Mouse (Mus musculus) cerebellum, adult 2 months (tissue): ENCODE measurements around the gene Inafm1. TPM values are rescaled to one million over a fixed set of nuclear protein-coding genes. Genes with fewer than 3 reads are reported as not detected.

ENCODE experiments used
- DNase-seq, 2 experiments: peaks; one replicate each; pipeline ENCODE4 v3.0.0; 2021
- H3K27ac ChIP-seq: fragments of 200-500 bp; 2 replicates; pipeline ENCODE4 v1.5.1; 2012; ENCODE audit warnings: low read length, control low read depth, inconsistent platforms; ENCODE audit not compliant: insufficient read depth
- H3K27me3 ChIP-seq: fragments of 200-500 bp; 2 replicates; pipeline ENCODE4 v1.6.1; 2012; ENCODE audit warnings: inconsistent platforms, mild to moderate bottlenecking, low read length, moderate library complexity; ENCODE audit not compliant: control insufficient read depth, insufficient read depth
- H3K4me1 ChIP-seq: fragments of 200-500 bp; 2 replicates; pipeline ENCODE4 v1.6.1; 2011; ENCODE audit warnings: low read length; ENCODE audit not compliant: control insufficient read depth, insufficient read depth
- H3K4me3 ChIP-seq: fragments of 200-500 bp; replicated peaks from 2 replicates; pipeline ENCODE3; 2011; ENCODE audit warnings: mild to moderate bottlenecking, low read depth, low read length, control low read depth; ENCODE audit not compliant: insufficient read depth
- CTCF ChIP-seq: fragments of 200-500 bp; IDR thresholded peaks from 2 replicates; pipeline ENCODE4 v1.5.1; 2011; ENCODE audit warnings: low read depth, mild to moderate bottlenecking, control low read depth, low read length, moderate library complexity, borderline replicate concordance; ENCODE audit not compliant: insufficient read depth
- POLR2A ChIP-seq: fragments of 200-500 bp; IDR thresholded peaks from 2 replicates; pipeline ENCODE4 v1.6.1; 2011; ENCODE audit warnings: low read length, control low read depth, borderline replicate concordance; ENCODE audit not compliant: insufficient read depth
- WGBS: fragments of 180-500 bp; shearing (Covaris S2); methylation state at CpG from one replicate; pipeline ENCODE4 v1.1.7; 2018; 5-methylcytosine and 5-hydroxymethylcytosine counted together
- polyA plus RNA-seq: library from polyadenylated mRNA; depleted of rRNA; stranded (reverse); fragments of >200 nt; gene quantifications from 2 replicates; pipeline ENCODE4 v1.2.3, GENCODE M21; 2012

The Inafm1 gene
- polyA plus RNA-seq, 1 experiment: 60.1 TPM

DNA sequence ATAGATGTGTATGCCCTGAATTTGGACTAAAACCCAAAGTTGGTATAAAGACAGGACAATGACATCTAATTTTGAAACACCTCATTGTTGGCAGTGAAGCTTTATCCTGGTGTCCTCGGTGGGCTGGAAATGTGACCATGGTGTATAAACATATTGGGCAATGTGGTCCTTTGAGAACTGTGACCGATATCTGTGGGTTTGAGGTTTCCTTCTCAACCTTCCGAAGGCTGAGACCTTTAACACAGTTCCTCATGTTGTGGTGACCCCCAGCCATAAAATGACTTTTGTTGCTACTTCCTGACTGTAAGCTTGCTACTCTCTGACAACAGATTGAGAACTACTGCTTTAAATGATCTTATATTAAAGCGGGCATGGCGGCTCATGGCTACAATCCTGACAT lies 22.7 kb downstream of the Inafm1 start:
- H3K27me3 ChIP-seq: no peaks in the 10 kb centered on the region
- no peak for DNase-seq
- 92% methylated on average over 5 of the region's 5 CpGs for WGBS
- no peak overlapping the region for H3K27ac ChIP-seq
- no peak for TF ChIP-seq CTCF
- TF ChIP-seq POLR2A: no peak
- no peaks in the 10 kb centered on the region for H3K4me1 ChIP-seq
- H3K4me3 ChIP-seq: no peak overlapping the region

DNA sequence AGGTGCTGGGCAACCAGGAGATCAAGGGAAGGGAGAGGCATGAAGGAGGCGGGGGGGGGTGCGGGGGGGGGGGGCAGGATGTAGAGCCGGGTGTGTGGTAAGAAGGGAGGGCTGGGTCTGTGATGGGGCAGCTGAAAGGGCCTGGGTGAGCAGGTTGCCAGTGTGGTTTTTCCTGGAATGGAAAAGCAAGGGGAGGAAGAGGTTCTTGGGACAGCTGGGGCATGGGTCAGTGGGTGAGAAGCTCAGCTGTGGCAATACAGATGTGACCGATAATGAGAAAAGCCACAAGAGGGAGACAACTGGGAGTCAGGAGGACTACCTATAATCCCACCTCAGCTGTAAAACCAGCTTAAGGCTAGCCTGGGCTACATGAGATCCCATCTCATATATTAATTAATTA lies 27.5 kb downstream of the Inafm1 start:
- WGBS: 48% methylated on average over 2 of the region's 4 CpGs

DNA sequence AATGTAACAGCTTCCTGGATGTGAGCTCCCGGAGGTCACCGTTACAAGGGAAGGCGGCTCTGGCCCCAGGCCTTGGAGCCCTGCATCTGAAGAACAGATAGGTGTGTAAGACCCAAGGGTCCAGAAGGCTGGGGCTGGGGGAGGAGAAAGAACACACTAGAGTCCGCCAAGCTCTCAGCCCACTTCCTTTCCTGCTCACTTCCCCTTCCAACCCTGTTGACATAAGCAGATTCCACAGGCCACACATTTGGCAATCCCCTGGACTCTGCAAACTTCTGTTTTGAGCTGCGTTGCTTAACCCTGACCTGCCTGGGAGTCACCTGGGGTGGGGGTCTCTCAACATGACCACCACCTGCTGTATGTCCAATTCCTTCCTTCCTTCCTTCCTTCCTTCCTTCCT lies 29.4 kb downstream of the Inafm1 start, which contains the start of gene C5ar2:
C5ar2 (minus strand) TSS at position 88 of the 400 bp plus-strand sequence.
- Histone ChIP-seq H3K4me3 (no peak within 1 kb of the TSS), H3K27me3 (no peaks in the 10 kb centered on the region), H3K4me1 (peaks cover 7% of the 10 kb centered on the region), H3K27ac (no peak within 1 kb of the TSS)
- no peak for DNase-seq
- no peak for TF ChIP-seq CTCF
- TF ChIP-seq POLR2A: no peak
- WGBS: 84% methylated on average over 5 of the region's 5 CpGs

More for the DNA sequence above, 27.5 kb downstream of the Inafm1 start:
- no peak for TF ChIP-seq POLR2A
- TF ChIP-seq CTCF: no peak
- Histone ChIP-seq H3K27ac (no peak overlapping the region), H3K4me1 (no peaks in the 10 kb centered on the region), H3K4me3 (no peak overlapping the region), H3K27me3 (no peaks in the 10 kb centered on the region)
- DNase-seq: no peak

DNA sequence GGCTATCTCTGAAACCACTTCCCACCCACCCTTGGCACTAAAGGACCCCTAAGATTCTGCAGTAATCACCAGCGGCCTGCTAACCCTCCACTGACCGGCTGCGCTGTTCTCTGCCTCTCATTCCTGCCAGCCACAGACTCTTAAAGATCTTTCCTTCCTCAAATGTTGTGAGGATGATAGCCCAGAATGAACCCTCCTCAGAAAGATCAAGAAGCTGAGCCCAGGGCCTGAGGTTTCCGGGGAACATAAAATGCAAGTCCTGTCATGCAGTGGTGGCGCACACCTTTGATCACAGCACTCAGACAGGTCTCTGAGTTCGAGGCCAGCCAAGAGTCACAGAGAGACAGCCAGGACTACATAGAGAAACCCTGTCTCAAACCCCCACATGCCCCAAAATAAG lies 31.2 kb downstream of the Inafm1 start:
- Histone ChIP-seq H3K27me3 (no peaks in the 10 kb centered on the region), H3K4me3 (no peak overlapping the region), H3K27ac (no peak overlapping the region), H3K4me1 (peaks cover 7% of the 10 kb centered on the region)
- no peak for DNase-seq
- 91% methylated on average over 6 of the region's 6 CpGs for WGBS
- TF ChIP-seq POLR2A: no peak
- no peak for TF ChIP-seq CTCF

DNA sequence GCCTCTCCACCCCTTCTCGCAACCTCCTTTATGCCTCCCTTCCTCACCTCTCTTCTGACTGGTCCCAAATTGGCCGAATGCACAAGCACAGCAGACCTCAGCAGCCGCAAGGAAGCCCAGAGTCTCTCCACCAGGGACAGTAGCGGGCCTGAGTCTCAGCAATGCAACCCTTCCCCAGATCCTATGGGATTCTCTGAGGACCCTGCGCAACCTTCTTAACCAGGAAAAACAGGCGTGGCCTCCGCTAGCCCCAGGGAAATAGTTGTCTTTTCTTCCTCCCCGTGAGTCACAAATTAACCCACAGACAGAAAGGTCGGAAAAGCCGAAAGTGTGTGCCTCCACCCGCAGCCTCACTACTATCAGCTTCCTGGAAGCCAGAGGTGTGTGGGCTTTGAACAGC lies 31.6 kb downstream of the Inafm1 start:
- WGBS: 79% methylated on average over 11 of the region's 11 CpGs
- no peak overlapping the region for H3K4me3 ChIP-seq
- TF ChIP-seq POLR2A: no peak
- no peak for TF ChIP-seq CTCF
- no peak for DNase-seq
- peaks cover 7% of the 10 kb centered on the region for H3K4me1 ChIP-seq
- H3K27ac ChIP-seq: 0 out of 2 replicates have a peak overlapping the region, but pooled peaks have one; percentile 16
- H3K27me3 ChIP-seq: no peaks in the 10 kb centered on the region

DNA sequence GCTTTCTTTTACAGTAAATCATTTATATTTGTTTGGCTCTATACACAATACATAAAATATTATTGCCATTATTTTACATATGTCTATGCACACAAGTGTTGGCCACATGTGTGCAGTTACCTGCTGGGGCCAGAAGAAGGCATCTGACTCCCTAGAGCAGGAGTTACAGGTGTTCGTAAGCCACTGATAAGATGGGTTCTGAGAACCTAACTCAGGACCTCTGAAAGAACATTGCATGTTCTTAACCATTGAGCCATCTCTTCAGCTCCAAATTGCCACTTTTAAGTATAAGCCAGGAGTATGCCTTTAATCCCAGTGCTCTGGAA lies 32.5 kb downstream of the Inafm1 start:
- Histone ChIP-seq H3K27ac (no peak overlapping the region), H3K4me3 (no peak overlapping the region), H3K4me1 (peaks cover 7% of the 10 kb centered on the region), H3K27me3 (no peaks in the 10 kb centered on the region)
- no peak for TF ChIP-seq POLR2A
- TF ChIP-seq CTCF: no peak
- WGBS: 94% methylated on average over 1 of the region's 1 CpGs
- no peak for DNase-seq

DNA sequence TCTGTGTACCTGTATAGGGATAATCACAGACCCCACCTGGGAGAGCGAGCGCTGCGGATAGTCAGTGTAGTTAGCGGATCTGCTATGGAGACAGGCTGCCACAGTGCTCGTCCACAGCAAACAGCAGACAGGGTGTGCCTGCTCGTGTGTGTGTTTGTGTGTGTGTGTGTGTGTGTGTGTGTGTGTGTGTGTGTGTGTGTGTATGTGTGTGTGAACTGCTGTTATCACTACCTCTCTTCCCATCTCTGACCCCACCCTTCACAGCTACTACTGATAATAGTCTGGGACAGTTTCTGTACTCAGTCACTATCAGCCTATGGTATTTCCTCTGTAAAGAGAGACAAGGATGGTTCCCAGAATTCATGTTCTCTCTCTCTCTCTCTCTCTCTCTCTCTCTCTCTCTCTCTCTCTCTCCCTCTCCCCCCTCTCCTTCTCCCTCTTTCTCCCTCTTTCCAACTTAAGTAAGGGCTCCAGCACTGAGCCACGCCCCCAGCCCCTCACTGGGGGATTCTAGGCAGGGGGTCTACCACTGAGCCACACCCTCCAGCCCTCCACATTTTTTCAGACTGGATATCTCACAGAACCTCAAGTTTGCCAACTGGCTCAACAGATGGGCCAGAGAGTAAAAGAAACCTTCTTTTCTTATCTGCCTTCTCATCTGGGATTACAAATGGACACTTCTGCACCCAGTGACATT lies 33.0 kb downstream of the Inafm1 start:
- WGBS: 77% methylated on average over 7 of the region's 7 CpGs
- no peaks in the 10 kb centered on the region for H3K27me3 ChIP-seq
- TF ChIP-seq CTCF: no peak
- TF ChIP-seq POLR2A: no peak
- H3K4me1 ChIP-seq: peaks cover 7% of the 10 kb centered on the region
- H3K4me3 ChIP-seq: no peak overlapping the region
- peak in 1 of 2 experiments; percentile 20 for DNase-seq
- H3K27ac ChIP-seq: peak overlapping the region; percentile 27; the same call in 1 of the 2 replicates

DNA sequence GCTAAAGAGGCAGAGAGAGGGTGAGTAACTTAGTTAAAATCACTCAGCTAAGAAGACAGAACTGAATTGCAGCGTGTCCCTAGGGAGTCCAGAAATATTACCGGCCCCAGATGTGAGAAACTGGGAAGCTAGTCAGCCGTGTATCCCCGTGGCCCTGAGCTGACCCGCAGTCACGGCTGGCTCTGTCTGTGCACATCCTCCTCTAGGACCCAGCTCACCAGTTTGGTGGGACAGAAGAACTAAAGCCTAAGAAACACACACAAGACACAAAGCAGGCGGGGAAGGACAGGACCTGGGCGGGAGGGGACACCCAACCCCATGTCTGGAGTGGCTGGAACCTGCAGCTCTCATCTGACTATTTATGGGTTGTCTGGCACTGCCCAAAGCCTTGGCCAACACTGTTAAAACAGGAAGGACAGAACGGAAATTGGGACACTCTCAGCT lies 33.8 kb downstream of the Inafm1 start:
- 24% methylated on average over 9 of the region's 9 CpGs for WGBS
- peak; percentile 66 to 85 for DNase-seq
- TF ChIP-seq CTCF (no peak), POLR2A (no peak)
- no peak overlapping the region for H3K4me3 ChIP-seq
- H3K4me1 ChIP-seq: peaks cover 7% of the 10 kb centered on the region
- H3K27ac ChIP-seq: no peak overlapping the region
- no peaks in the 10 kb centered on the region for H3K27me3 ChIP-seq
